Mouse (Mus musculus) adrenal gland, adult 8-10 months (tissue): ENCODE data around the gene Sp9. TPM values are rescaled to one million over a fixed set of nuclear protein-coding genes. Genes with fewer than 3 reads are reported as not detected.

Source experiments
- DNase-seq: peaks from one replicate; pipeline ENCODE4 v3.0.0; 2022
- total RNA-seq, 4 experiments: library from RNA; stranded (reverse); gene quantifications; 2 replicates each; pipeline ENCODE4 v1.2.4; 2022

The Sp9 gene
- total RNA-seq, 4 experiments from 2014 or later: not detected

- peak; percentile 24 for DNase-seq
Observed at GRCm38 (mm10) chr2:73313117-73313501, 41.4 kb downstream of the Sp9 start.

- DNase-seq: no peak
Observed at GRCm38 (mm10) chr2:73314311-73314710, 42.6 kb downstream of the Sp9 start.

DNA sequence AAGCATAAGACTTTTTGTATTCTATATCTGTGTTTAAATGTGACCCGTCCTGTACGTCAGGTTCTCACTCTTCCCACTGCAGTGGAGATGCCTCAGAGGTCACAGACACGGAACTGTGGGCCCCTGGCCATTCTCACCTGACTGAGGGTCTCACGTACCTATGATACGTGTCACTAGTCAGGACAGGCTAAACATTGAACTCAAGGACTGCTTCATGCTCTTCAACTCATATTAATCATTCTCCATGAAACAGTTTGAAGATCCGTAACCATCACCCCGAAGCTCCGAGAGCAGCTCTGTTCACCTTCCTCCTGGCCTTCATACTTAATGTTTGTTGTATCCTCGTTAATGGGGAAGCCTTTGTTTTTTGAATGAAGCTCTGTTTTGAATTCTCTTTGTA is 45.7 kb downstream of the Sp9 start:
- DNase-seq: no peak

DNA sequence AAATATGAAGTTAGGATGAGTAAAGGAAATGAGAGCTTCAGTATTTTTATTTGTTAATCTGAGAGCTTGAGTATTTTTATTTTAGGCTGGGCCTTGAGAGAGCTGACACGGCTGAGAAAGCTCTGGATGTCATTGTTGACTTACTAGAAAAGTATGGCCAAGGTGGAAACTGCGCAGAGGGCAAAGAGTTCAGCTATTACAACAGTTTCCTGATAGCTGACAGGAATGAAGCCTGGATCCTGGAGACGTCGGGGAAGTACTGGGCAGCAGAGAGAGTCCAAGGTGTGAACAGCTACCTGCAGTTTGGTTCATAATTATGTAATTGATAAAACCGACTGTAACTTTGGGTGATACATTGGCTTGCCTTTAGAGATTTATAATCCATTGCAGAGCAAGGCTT is 47.5 kb downstream of the Sp9 start:
- no peak for DNase-seq

GRCm38 (mm10) chr2:73322991-73323390 is 51.3 kb downstream of the Sp9 start:
- no peak for DNase-seq

DNA sequence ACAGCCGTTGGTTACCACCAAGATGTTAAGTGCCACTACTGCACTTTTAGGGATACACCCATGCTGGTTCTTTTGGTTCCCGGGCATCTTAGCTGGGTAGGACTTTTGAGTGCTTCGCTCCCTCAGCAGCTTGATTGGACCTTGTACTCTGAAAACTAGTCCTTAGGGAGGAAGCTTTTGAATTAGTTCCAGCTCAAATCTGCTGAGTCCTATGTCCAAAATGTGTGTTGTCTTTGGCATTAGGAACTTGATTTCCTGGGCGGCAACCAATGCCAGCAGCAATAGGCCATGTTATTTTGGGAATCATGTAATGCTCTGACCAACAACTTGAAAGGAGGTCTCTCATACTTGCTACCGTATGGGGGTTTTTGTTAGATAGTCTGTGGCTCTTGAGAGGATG is 54.1 kb downstream of the Sp9 start:
- DNase-seq: no peak

Other genes with a start within 250 kb of the Sp9 start
- 10 to 100 TPM; 53.6 to 59.3 (median 56.3) TPM for gene Ola1, start 53.0 kb upstream of the Sp9 start, total RNA-seq
- 10 to 100 TPM; 23.9 to 33.8 (median 30.1) TPM for gene Scrn3, start 40.7 kb downstream of the Sp9 start, total RNA-seq
- 10 to 100 TPM; 18.0 to 24.0 (median 20.5) TPM for gene Cir1, start 40.8 kb downstream of the Sp9 start, total RNA-seq
- gene Gpr155, start 114.6 kb downstream of the Sp9 start, total RNA-seq: 10 to 100 TPM in 1 of 4 experiments, 1 to 10 TPM in 3; 8.5 to 12.8 (median 9.1) TPM